ENCODE assay signal across 9 mouse cellular contexts in the genomic region with DNA sequence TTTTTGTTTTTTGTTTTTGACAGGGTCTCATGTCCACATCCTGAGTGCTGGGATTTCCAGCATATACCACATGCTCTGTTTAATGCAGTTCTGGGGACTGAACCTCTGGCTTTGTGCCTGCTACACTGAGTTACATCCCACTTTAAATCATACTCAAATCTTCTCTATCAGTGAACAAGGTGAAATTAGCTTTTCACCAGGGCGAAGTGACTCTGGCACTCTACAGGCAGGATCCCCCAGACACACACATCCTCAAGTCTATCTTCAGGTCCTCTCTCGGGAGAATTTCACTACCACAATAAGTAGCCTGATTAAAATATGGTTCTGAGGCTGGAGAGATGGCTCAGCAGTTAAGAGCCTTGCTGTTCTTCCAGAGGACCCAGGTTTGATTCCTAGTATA. TPM values are rescaled to one million over a fixed set of nuclear protein-coding genes. Genes with fewer than 3 reads are reported as not detected.
DNase-seq lines count a peak whose midpoint lies in the region; ATAC-seq lines count a peak whose summit lies in the region.
"Had no signal": no experiment of that assay in that cellular context is flagged by ENCODE, and none has a peak within 500 bp of the region (broad histone marks: within the 10 kb centered on the region; RNA-seq: fewer than 3 reads in every experiment).

No protein-coding gene starts in this region.

- peak overlapping the region; percentile 73 for H3K4me2 ChIP-seq in heart, embryonic 15.5 days
- peak overlapping the region; percentile 81 for H3K4me2 ChIP-seq in hindbrain, embryonic 13.5 days
- H3K4me2 ChIP-seq in midbrain, embryonic 14.5 days (ENCODE audit: low read length): peak overlapping the region; percentile 89

- H3K4me3 ChIP-seq in heart, embryonic 15.5 days: peak overlapping the region; percentile 100
- peak overlapping the region; percentile 97 for H3K4me3 ChIP-seq in hindbrain, embryonic 13.5 days
- H3K4me3 ChIP-seq in midbrain, embryonic 14.5 days (replicated peaks; ENCODE audit: low read depth, low read length): peak overlapping the region; percentile 96

- no peak for DNase-seq in heart, postnatal 4 days
- DNase-seq in adipocyte (ENCODE audit: low spot score): peak; percentile 16
- no peak for DNase-seq in midbrain, embryonic 14.5 days
- DNase-seq in left cerebral cortex, adult 18-20 months (ENCODE audit: low spot score in 2 of 2): no peak
- no peak for DNase-seq in MN1 (ENCODE audit: low spot score)
- no peak for DNase-seq in cerebellum, postnatal 10 days

- 0 out of 2 replicates have a peak, but pooled peaks cover 4% of the 10 kb centered on the region for H3K9me3 ChIP-seq in heart, embryonic 15.5 days (replicated peaks)
- no peaks in the 10 kb centered on the region for H3K9me3 ChIP-seq in hindbrain, embryonic 13.5 days
- H3K9me3 ChIP-seq in midbrain, embryonic 14.5 days (ENCODE audit: control insufficient read depth, low read length): no peaks in the 10 kb centered on the region

- peaks cover 39% of the 10 kb centered on the region for H3K4me1 ChIP-seq in heart, embryonic 15.5 days (replicated peaks)
- H3K4me1 ChIP-seq in hindbrain, embryonic 13.5 days (replicated peaks): peaks cover 36% of the 10 kb centered on the region
- H3K4me1 ChIP-seq in midbrain, embryonic 14.5 days (ENCODE audit: control insufficient read depth, insufficient read depth, low read length): peaks cover 20% of the 10 kb centered on the region

- H3K27me3 ChIP-seq in heart, embryonic 15.5 days: no peaks in the 10 kb centered on the region
- no peaks in the 10 kb centered on the region for H3K27me3 ChIP-seq in hindbrain, embryonic 13.5 days
- no peaks in the 10 kb centered on the region for H3K27me3 ChIP-seq in midbrain, embryonic 14.5 days (ENCODE audit: control insufficient read depth, insufficient read depth, low read length)

- peaks cover 24% of the 10 kb centered on the region for H3K36me3 ChIP-seq in heart, embryonic 15.5 days
- H3K36me3 ChIP-seq in hindbrain, embryonic 13.5 days: peaks cover 54% of the 10 kb centered on the region
- peaks cover 43% of the 10 kb centered on the region for H3K36me3 ChIP-seq in midbrain, embryonic 14.5 days (ENCODE audit: control insufficient read depth, insufficient read depth, low read length)

- no peak for ATAC-seq in heart, embryonic 15.5 days (replicated peaks; ENCODE audit: insufficient number of reproducible peaks, insufficient read depth, low FRiP score, low read depth)
- no peak for ATAC-seq in hindbrain, embryonic 13.5 days (ENCODE audit: low FRiP score)
- ATAC-seq in midbrain, embryonic 14.5 days (ENCODE audit: low FRiP score, low TSS enrichment): no peak

- H3K27ac ChIP-seq in heart, embryonic 15.5 days: peak overlapping the region; percentile 98; the same call in 1 of the 2 replicates
- no peak overlapping the region for H3K27ac ChIP-seq in hindbrain, embryonic 13.5 days
- no peak overlapping the region for H3K27ac ChIP-seq in midbrain, embryonic 14.5 days (replicated peaks; ENCODE audit: low read depth, low read length)

- peak overlapping the region; percentile 98 for H3K9ac ChIP-seq in heart, embryonic 15.5 days
- H3K9ac ChIP-seq in hindbrain, embryonic 13.5 days: peak overlapping the region; percentile 96
- peak overlapping the region; percentile 90 for H3K9ac ChIP-seq in midbrain, embryonic 14.5 days (replicated peaks; ENCODE audit: low read length)

- 59% methylated on average over 2 of the region's 2 CpGs for WGBS in heart, embryonic 15.5 days
- 81% methylated on average over 2 of the region's 2 CpGs for WGBS in hindbrain, embryonic 13.5 days
- 80% methylated on average over 2 of the region's 2 CpGs for WGBS in midbrain, embryonic 14.5 days

RNA-seq across cellular contexts. Expression of a gene that starts 1.1 kb away (rescaled TPM):
- polyA plus RNA-seq in heart, embryonic 15.5 days (2015; fragmentation: Nextera tagmentation; extraction: Ambion mirVana): 185 and 187 TPM in 2 replicates
- total RNA-seq in heart, postnatal 4 days (2021): 100 to 1,000 TPM; 150 to 159 TPM
- 160 and 174 TPM in 2 replicates for polyA plus RNA-seq in hindbrain, embryonic 13.5 days (2015; fragmentation: Nextera tagmentation; extraction: Ambion mirVana)
- polyA plus RNA-seq in midbrain, embryonic 14.5 days (2014; fragmentation: Nextera tagmentation; extraction: Ambion mirVana): 168 and 206 TPM in 2 replicates
- 100 to 1,000 TPM; 126 TPM for total RNA-seq in left cerebral cortex, adult 18-20 months (2021)

RNA-seq across cellular contexts. Expression of a gene that starts 9.2 kb away (rescaled TPM):
- 1.6 and 2.2 TPM in 2 replicates for polyA plus RNA-seq in heart, embryonic 15.5 days (2015; fragmentation: Nextera tagmentation; extraction: Ambion mirVana)
- total RNA-seq in heart, postnatal 4 days (2021): 10 to 100 TPM; 24.5 to 26.4 TPM
- polyA plus RNA-seq in hindbrain, embryonic 13.5 days (2015; fragmentation: Nextera tagmentation; extraction: Ambion mirVana): 1.6 and 2.1 TPM in 2 replicates
- 0.92 and 1.7 TPM in 2 replicates for polyA plus RNA-seq in midbrain, embryonic 14.5 days (2014; fragmentation: Nextera tagmentation; extraction: Ambion mirVana)
- total RNA-seq in left cerebral cortex, adult 18-20 months (2021): 10 to 100 TPM; 76.6 to 82.3 TPM

RNA-seq across cellular contexts. Expression of a gene that starts 21.3 kb away (rescaled TPM):
- not detected in 2 replicates for polyA plus RNA-seq in heart, embryonic 15.5 days (2015; fragmentation: Nextera tagmentation; extraction: Ambion mirVana)
- total RNA-seq in heart, postnatal 4 days (2021): 1 to 10 TPM; 3.7 to 4.8 TPM
- polyA plus RNA-seq in hindbrain, embryonic 13.5 days (2015; fragmentation: Nextera tagmentation; extraction: Ambion mirVana): not detected in 2 replicates
- not detected in 2 replicates for polyA plus RNA-seq in midbrain, embryonic 14.5 days (2014; fragmentation: Nextera tagmentation; extraction: Ambion mirVana)
- 1 to 10 TPM; 2.6 to 6.1 TPM for total RNA-seq in left cerebral cortex, adult 18-20 months (2021)
- polyA plus RNA-seq: gonadal fat pad, adult 2 months had no signal

RNA-seq across cellular contexts. Expression of a gene that starts 24.6 kb away (rescaled TPM):
- 17.7 and 24.7 TPM in 2 replicates for polyA plus RNA-seq in heart, embryonic 15.5 days (2015; fragmentation: Nextera tagmentation; extraction: Ambion mirVana)
- total RNA-seq in heart, postnatal 4 days (2021): 10 to 100 TPM; 46.5 to 47.7 TPM
- polyA plus RNA-seq in hindbrain, embryonic 13.5 days (2015; fragmentation: Nextera tagmentation; extraction: Ambion mirVana): 134 and 145 TPM in 2 replicates
- polyA plus RNA-seq in midbrain, embryonic 14.5 days (2014; fragmentation: Nextera tagmentation; extraction: Ambion mirVana): 127 and 136 TPM in 2 replicates
- 100 to 1,000 TPM; 149 to 156 TPM for total RNA-seq in left cerebral cortex, adult 18-20 months (2021)

RNA-seq across cellular contexts. Expression of a gene that starts 46.1 kb away (rescaled TPM):
- polyA plus RNA-seq in heart, embryonic 15.5 days (2015; fragmentation: Nextera tagmentation; extraction: Ambion mirVana): 47.6 and 51.1 TPM in 2 replicates
- total RNA-seq in heart, postnatal 4 days (2021): 10 to 100 TPM; 29.3 to 31.3 TPM
- polyA plus RNA-seq in hindbrain, embryonic 13.5 days (2015; fragmentation: Nextera tagmentation; extraction: Ambion mirVana): 73.6 and 74.3 TPM in 2 replicates
- polyA plus RNA-seq in midbrain, embryonic 14.5 days (2014; fragmentation: Nextera tagmentation; extraction: Ambion mirVana): 70.9 and 74.5 TPM in 2 replicates
- 10 to 100 TPM; 34.4 to 35.2 TPM for total RNA-seq in left cerebral cortex, adult 18-20 months (2021)
